Mouse (Mus musculus) hindbrain, embryonic 12.5 days (tissue): ENCODE measurements around the gene Izumo4. TPM values are rescaled to one million over a fixed set of nuclear protein-coding genes. Genes with fewer than 3 reads are reported as not detected.

ENCODE experiments used
- ATAC-seq: fragments of 200-750 bp; cut with Nextera tagmentation; 2 replicates; pipeline ENCODE4 v1.8.0; 2017; ENCODE audit warnings: moderate TSS enrichment; ENCODE audit not compliant: low FRiP score
- H3K27ac ChIP-seq: fragments of 300-500 bp; sonication (generic); 2 replicates; pipeline ENCODE4 v1.5.1; 2016; ENCODE audit warnings: mild to moderate bottlenecking
- H3K27me3 ChIP-seq: fragments of 300-500 bp; sonication (generic); 2 replicates; pipeline ENCODE4 v1.6.1; 2016; ENCODE audit warnings: mild to moderate bottlenecking
- H3K36me3 ChIP-seq: fragments of 300-500 bp; sonication (generic); 2 replicates; pipeline ENCODE4 v1.6.1; 2016; ENCODE audit warnings: mild to moderate bottlenecking
- H3K4me1 ChIP-seq: fragments of 300-500 bp; sonication (generic); 2 replicates; pipeline ENCODE4 v1.6.1; 2016
- H3K4me2 ChIP-seq: fragments of 300-500 bp; sonication (generic); replicated peaks from 2 replicates; pipeline ENCODE4 v1.6.1; 2016; ENCODE audit warnings: mild to moderate bottlenecking
- H3K4me3 ChIP-seq: fragments of 300-500 bp; sonication (generic); 2 replicates; pipeline ENCODE4 v1.5.1; 2016; ENCODE audit warnings: mild to moderate bottlenecking
- H3K9ac ChIP-seq: fragments of 300-500 bp; sonication (generic); 2 replicates; pipeline ENCODE4 v1.6.1; 2016; ENCODE audit warnings: mild to moderate bottlenecking, moderate library complexity
- H3K9me3 ChIP-seq: fragments of 300-500 bp; sonication (generic); replicated peaks from 2 replicates; pipeline ENCODE4 v1.6.1; 2016; ENCODE audit warnings: mild to moderate bottlenecking
- WGBS: fragments of 180-500 bp; shearing (Covaris S2); methylation state at CpG from one replicate; pipeline ENCODE4 v1.1.7; 2016; 5-methylcytosine and 5-hydroxymethylcytosine counted together
- polyA plus RNA-seq: library from polyadenylated mRNA; unstranded; fragments of >200 nt; fragmentation: Nextera tagmentation; extraction: Ambion mirVana; gene quantifications from 2 replicates; pipeline ENCODE4 v1.2.1, GENCODE M21; 2016

Izumo4 gene
- polyA plus RNA-seq, 1 experiment from 2014 or later: 27.1 TPM

DNA sequence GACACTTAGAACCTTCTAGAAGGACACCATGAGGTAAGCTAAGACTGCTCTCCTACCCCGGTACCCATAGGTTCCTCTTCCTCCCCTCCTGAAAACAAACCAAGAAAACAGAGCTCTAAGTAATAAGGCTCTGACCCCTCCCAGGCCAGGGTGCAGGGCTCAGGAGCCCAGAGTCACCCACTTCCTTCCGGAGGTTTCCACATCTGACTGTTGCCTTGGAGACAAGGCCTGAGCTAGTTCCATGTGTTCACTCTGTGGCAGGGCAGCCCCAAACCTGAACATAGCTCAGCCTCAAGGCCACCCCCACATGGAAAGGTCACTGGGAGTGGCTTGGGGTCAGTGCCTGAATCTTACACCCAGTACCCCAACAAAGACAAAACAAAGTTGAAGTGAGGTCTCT lies 6.8 kb upstream of the Izumo4 start:
- Histone ChIP-seq H3K9me3 (no peaks in the 10 kb centered on the region), H3K4me2 (no peak overlapping the region), H3K36me3 (peaks cover 17% of the 10 kb centered on the region), H3K4me1 (peaks cover 5% of the 10 kb centered on the region), H3K9ac (no peak overlapping the region), H3K4me3 (no peak overlapping the region), H3K27ac (no peak overlapping the region), H3K27me3 (no peaks in the 10 kb centered on the region)
- WGBS: 83% methylated on average over 2 of the region's 2 CpGs
- no peak for ATAC-seq

DNA sequence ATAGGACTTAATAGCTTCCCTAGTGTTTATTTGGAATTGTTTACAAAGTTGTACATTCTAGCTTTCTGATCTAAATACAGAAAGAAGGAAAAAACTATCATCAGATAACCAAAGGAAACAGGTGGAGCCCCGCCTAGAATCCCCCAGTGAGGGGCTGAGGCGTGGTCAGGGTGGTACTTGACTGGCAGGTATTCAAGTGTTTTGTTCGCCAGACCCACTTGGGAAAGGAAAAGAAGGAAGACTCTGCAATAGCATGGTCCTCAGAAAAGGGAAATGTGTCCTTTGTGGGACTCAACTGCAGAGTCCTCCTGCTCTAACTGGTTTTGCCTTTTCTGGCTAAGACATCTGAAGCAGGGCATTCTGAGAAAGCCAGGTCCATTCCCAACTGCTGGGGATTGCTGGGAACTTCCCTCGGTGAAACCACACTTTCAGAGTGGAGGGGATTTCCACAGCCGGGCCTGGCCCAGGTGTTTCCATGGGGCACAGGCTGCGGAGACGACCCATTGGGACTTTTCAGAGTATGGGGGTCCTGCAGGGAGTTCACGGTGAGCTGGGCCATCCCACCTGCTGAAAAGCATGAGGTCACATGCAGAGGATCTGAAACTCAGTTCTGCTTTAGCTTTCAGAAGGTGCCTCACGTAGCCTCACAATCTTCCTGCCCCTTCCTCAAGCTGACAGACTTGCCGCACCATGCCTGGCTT lies 6.0 kb upstream of the Izumo4 start:
- 72% methylated on average over 10 of the region's 10 CpGs for WGBS
- Histone ChIP-seq H3K27me3 (no peaks in the 10 kb centered on the region), H3K9ac (no peak overlapping the region), H3K4me1 (peaks cover 13% of the 10 kb centered on the region), H3K9me3 (no peaks in the 10 kb centered on the region), H3K4me3 (no peak overlapping the region), H3K4me2 (no peak overlapping the region), H3K36me3 (peaks cover 9% of the 10 kb centered on the region), H3K27ac (peak overlapping the region; percentile 40; the same call in 1 of the 2 replicates)
- no peak for ATAC-seq

- WGBS: 73% methylated on average over 12 of the region's 12 CpGs
- no peaks in the 10 kb centered on the region for H3K27me3 ChIP-seq
- H3K27ac ChIP-seq: peak overlapping the region; percentile 40; the same call in 1 of the 2 replicates
- no peak overlapping the region for H3K4me2 ChIP-seq
- H3K9ac ChIP-seq: no peak overlapping the region
- H3K4me3 ChIP-seq: no peak overlapping the region
- peaks cover 17% of the 10 kb centered on the region for H3K4me1 ChIP-seq
- H3K36me3 ChIP-seq: 0 out of 2 replicates have a peak, but pooled peaks cover 7% of the 10 kb centered on the region
- ATAC-seq: no peak
- H3K9me3 ChIP-seq: no peaks in the 10 kb centered on the region
Measured at GRCm38 (mm10) chr10:80696502-80697392, 5.2 kb upstream of the Izumo4 start.

DNA sequence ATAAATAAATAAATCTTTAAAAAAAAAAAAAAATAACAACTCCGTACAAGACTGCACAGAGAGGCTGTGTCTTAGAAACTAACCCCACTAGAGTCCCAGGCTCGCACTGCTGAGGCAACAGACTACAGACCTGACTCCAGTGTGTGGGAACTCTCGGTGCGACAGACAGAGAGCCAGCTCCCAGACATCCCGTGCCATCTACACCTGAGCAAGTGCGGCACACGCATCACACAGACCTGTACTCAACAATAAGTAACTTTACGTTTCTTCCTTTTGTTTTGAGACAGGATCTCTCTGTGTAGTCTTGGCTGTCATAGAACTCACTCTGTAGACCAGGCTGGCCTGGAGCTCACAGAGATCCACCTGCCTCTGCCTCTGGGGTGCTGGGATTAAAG lies 4.6 kb upstream of the Izumo4 start:
- peaks cover 17% of the 10 kb centered on the region for H3K4me1 ChIP-seq
- no peaks in the 10 kb centered on the region for H3K9me3 ChIP-seq
- H3K36me3 ChIP-seq: 0 out of 2 replicates have a peak, but pooled peaks cover 7% of the 10 kb centered on the region
- no peak overlapping the region for H3K27ac ChIP-seq
- ATAC-seq: no peak
- H3K4me3 ChIP-seq: no peak overlapping the region
- H3K9ac ChIP-seq: no peak overlapping the region
- no peaks in the 10 kb centered on the region for H3K27me3 ChIP-seq
- 92% methylated on average over 8 of the region's 8 CpGs for whole genome bisulfite sequencing
- H3K4me2 ChIP-seq: no peak overlapping the region

- peaks cover 20% of the 10 kb centered on the region for H3K4me1 ChIP-seq
- 83% methylated on average over 9 of the region's 9 CpGs for WGBS
Measured at GRCm38 (mm10) chr10:80697812-80698211, 4.2 kb upstream of the Izumo4 start.

GRCm38 (mm10) chr10:80698605-80699004 lies 3.4 kb upstream of the Izumo4 start:
- peak overlapping the region; percentile 15; the same call in 1 of the 2 replicates for H3K9ac ChIP-seq
- no peak overlapping the region for H3K4me3 ChIP-seq
- no peaks in the 10 kb centered on the region for H3K9me3 ChIP-seq
- no peak overlapping the region for H3K4me2 ChIP-seq
- H3K27ac ChIP-seq: no peak overlapping the region
- peaks cover 28% of the 10 kb centered on the region for H3K4me1 ChIP-seq
- H3K27me3 ChIP-seq: no peaks in the 10 kb centered on the region
- 0 out of 2 replicates have a peak, but pooled peaks cover 7% of the 10 kb centered on the region for H3K36me3 ChIP-seq
- 94% methylated on average over 9 of the region's 9 CpGs for WGBS
- ATAC-seq: no peak

More at GRCm38 (mm10) chr10:80697812-80698211, 4.2 kb upstream of the Izumo4 start:
- no peak overlapping the region for H3K4me3 ChIP-seq
- H3K9ac ChIP-seq: no peak overlapping the region
- no peak for ATAC-seq
- H3K36me3 ChIP-seq: 0 out of 2 replicates have a peak, but pooled peaks cover 7% of the 10 kb centered on the region
- no peak overlapping the region for H3K27ac ChIP-seq
- H3K4me2 ChIP-seq: no peak overlapping the region
- no peaks in the 10 kb centered on the region for H3K9me3 ChIP-seq
- no peaks in the 10 kb centered on the region for H3K27me3 ChIP-seq

DNA sequence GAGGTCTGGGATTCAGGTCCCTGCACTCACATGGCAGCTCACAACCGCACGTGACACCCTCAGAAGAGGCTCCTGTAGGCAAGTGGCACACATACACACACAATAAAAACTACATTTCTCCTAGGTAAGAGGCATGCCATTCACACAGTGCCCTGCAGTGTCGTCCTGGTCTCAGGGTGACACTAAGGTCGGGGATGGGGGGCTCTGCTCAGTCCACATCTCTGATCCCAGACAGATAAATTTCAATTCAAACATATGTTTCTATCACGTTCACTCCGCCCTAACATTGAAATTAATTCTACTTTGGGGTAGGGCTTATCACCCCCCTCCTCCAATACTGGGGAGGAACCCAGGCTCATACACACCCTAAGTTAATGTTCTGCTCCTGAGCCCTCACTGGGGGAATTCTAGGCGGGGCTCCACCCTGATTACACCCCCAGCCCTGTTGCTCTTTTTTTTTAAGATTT lies 1.9 kb upstream of the Izumo4 start:
- Histone ChIP-seq H3K9ac (no peak overlapping the region), H3K4me2 (peak overlapping the region; percentile 82; the same call in 1 of the 2 replicates), H3K27me3 (no peaks in the 10 kb centered on the region), H3K9me3 (no peaks in the 10 kb centered on the region), H3K4me3 (peak overlapping the region; percentile 54), H3K27ac (no peak overlapping the region), H3K36me3 (peaks cover 6% of the 10 kb centered on the region; the same call in 1 of the 2 replicates), H3K4me1 (peaks cover 29% of the 10 kb centered on the region)
- ATAC-seq: no peak
- WGBS: 86% methylated on average over 7 of the region's 7 CpGs

DNA sequence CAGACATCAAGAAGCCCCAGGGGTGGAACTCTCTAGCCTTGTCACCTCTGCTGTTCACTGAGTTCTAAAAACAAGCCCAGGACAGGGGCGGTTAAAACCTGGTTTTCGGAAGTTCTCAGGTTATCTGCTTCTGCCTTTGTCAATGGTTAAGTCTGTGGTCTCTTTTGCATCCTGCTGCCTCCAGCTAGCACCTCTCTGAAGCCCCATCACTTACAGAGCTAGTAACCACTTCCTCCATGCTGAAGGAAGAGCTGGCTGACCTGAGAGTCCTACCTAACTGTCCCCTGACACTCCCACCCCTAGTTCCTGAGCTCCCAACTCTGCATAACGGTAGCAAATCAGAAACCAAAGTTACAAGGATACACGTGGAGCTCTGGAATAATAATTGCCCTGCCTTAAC lies 1.3 kb upstream of the Izumo4 start:
- peak overlapping the region; percentile 65; the same call in 1 of the 2 replicates for H3K9ac ChIP-seq
- peaks cover 29% of the 10 kb centered on the region for H3K4me1 ChIP-seq
- WGBS: 45% methylated on average over 4 of the region's 4 CpGs
- no peak for ATAC-seq
- no peaks in the 10 kb centered on the region for H3K9me3 ChIP-seq
- peak overlapping the region; percentile 82 for H3K4me2 ChIP-seq
- H3K27me3 ChIP-seq: no peaks in the 10 kb centered on the region
- peak overlapping the region; percentile 54 for H3K4me3 ChIP-seq
- H3K36me3 ChIP-seq: peaks cover 8% of the 10 kb centered on the region; the same call in 1 of the 2 replicates
- no peak overlapping the region for H3K27ac ChIP-seq

DNA sequence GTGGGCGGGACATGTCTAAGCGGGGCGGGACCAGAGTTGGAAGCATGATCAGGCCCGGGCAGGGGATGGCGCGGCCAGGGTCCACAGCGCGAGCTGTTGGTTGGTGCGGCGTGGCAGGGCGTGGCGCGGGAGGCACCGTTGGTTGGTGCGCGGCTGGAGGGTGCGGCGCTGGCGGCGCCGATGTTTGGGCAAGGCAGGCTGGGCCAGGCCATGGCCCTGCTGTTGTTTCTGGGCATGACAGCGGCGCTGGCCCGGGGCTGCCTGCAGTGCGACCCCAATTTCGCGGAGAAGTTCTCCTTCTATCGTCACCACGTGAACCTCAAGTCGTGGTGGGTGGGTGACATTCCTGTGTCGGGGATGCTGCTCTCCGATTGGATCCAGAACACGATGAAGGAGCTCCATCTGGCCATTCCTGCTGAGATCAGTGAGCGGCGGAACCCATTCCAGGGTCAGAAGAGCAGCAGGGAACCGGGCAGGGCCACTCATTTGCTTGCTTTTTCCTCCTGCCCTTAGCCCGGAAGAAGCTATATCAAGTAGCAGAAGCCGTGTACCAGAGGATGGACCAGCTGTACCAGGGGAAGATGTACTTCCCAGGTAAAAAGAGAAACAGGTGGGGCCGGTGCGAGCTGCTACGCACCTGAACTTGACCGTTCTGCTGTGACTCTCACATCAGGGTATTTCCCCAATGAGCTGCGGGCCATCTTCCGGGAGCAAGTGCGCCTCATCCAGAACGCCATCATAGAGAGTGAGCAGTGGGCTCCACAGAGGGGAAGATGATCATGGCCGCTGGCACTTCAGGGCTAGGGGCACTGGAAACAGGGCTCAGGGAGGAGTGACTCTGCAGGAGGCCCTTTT lies 779 bp downstream of the Izumo4 start:
- WGBS: 3% methylated on average over 47 of the region's 47 CpGs
- peaks cover 29% of the 10 kb centered on the region for H3K4me1 ChIP-seq

GRCm38 (mm10) chr10:80703643-80704042 lies 1.7 kb downstream of the Izumo4 start:
- Histone ChIP-seq H3K4me2 (peak overlapping the region; percentile 82), H3K27me3 (no peaks in the 10 kb centered on the region), H3K36me3 (peaks cover 35% of the 10 kb centered on the region), H3K9me3 (no peaks in the 10 kb centered on the region), H3K4me1 (peaks cover 29% of the 10 kb centered on the region), H3K9ac (peak overlapping the region; percentile 62), H3K4me3 (peak overlapping the region; percentile 54), H3K27ac (no peak overlapping the region)
- WGBS: 91% methylated on average over 5 of the region's 5 CpGs
- no peak for ATAC-seq

More for the DNA sequence above, 779 bp downstream of the Izumo4 start:
- Histone ChIP-seq H3K27ac (peak overlapping the region; percentile 84), H3K36me3 (peaks cover 27% of the 10 kb centered on the region), H3K9me3 (no peaks in the 10 kb centered on the region), H3K4me3 (peak overlapping the region; percentile 54), H3K27me3 (no peaks in the 10 kb centered on the region), H3K4me2 (peak overlapping the region; percentile 82), H3K9ac (peak overlapping the region; percentile 62)
- peak; percentile 89 for ATAC-seq

- peaks cover 43% of the 10 kb centered on the region for H3K36me3 ChIP-seq
- H3K4me2 ChIP-seq: no peak overlapping the region
- no peak overlapping the region for H3K9ac ChIP-seq
- no peak overlapping the region for H3K4me3 ChIP-seq
- WGBS: 81% methylated on average over 5 of the region's 5 CpGs
- H3K27me3 ChIP-seq: no peaks in the 10 kb centered on the region
- no peaks in the 10 kb centered on the region for H3K9me3 ChIP-seq
- H3K27ac ChIP-seq: no peak overlapping the region
- no peak for ATAC-seq
- peaks cover 29% of the 10 kb centered on the region for H3K4me1 ChIP-seq
Measured at GRCm38 (mm10) chr10:80704418-80704817, 2.4 kb downstream of the Izumo4 start.
